Mouse (Mus musculus) forebrain, embryonic 12.5 days (tissue): Measurements from ENCODE around the gene Rpp30. TPM values are rescaled to one million over a fixed set of nuclear protein-coding genes. Genes with fewer than 3 reads are reported as not detected.
A peak's percentile ranks its signal among the peaks of the same experiment; 100 is the strongest.

ENCODE experiments used
- ATAC-seq: fragments of 200-750 bp; cut with Nextera tagmentation; 2 replicates; pipeline ENCODE4 v1.8.0; 2017; ENCODE audit warnings: moderate TSS enrichment; ENCODE audit not compliant: low FRiP score
- H3K27ac ChIP-seq: fragments of 300-500 bp; sonication (generic); 2 replicates; pipeline ENCODE4 v1.5.1; 2016; ENCODE audit warnings: mild to moderate bottlenecking
- H3K27me3 ChIP-seq: fragments of 300-500 bp; sonication (generic); 2 replicates; pipeline ENCODE4 v1.6.1; 2016; ENCODE audit warnings: mild to moderate bottlenecking
- H3K36me3 ChIP-seq: fragments of 300-500 bp; sonication (generic); replicated peaks from 2 replicates; pipeline ENCODE4 v1.6.1; 2016; ENCODE audit warnings: mild to moderate bottlenecking
- H3K4me1 ChIP-seq: fragments of 300-500 bp; sonication (generic); 2 replicates; pipeline ENCODE4 v1.6.1; 2016
- H3K4me2 ChIP-seq: fragments of 300-500 bp; sonication (generic); 2 replicates; pipeline ENCODE4 v1.6.1; 2016; ENCODE audit warnings: mild to moderate bottlenecking, moderate library complexity
- H3K4me3 ChIP-seq: fragments of 300-500 bp; sonication (generic); replicated peaks from 2 replicates; pipeline ENCODE4 v1.5.1; 2016; ENCODE audit warnings: mild to moderate bottlenecking
- H3K9ac ChIP-seq: fragments of 300-500 bp; sonication (generic); 2 replicates; pipeline ENCODE4 v1.6.1; 2016; ENCODE audit warnings: mild to moderate bottlenecking
- H3K9me3 ChIP-seq: fragments of 300-500 bp; sonication (generic); 2 replicates; pipeline ENCODE4 v1.6.1; 2016
- WGBS: fragments of 180-500 bp; shearing (Covaris S2); methylation state at CpG from one replicate; pipeline ENCODE4 v1.1.7; 2016; 5-methylcytosine and 5-hydroxymethylcytosine counted together
- polyA plus RNA-seq: library from polyadenylated mRNA; unstranded; fragments of >200 nt; fragmentation: Nextera tagmentation; extraction: Ambion mirVana; gene quantifications from 2 replicates; pipeline ENCODE4 v1.2.1, GENCODE M21; 2016

The Rpp30 gene
- polyA plus RNA-seq = 108 and 109 TPM in 2 replicates

- no peaks in the 10 kb centered on the region for H3K9me3 ChIP-seq
- peak within 1 kb of the TSS; percentile 71 for H3K4me3 ChIP-seq
- H3K27me3 ChIP-seq = no peaks in the 10 kb centered on the region
- peak; percentile 94 for ATAC-seq
- H3K4me2 ChIP-seq = peak within 1 kb of the TSS; percentile 79
- peak within 1 kb of the TSS; percentile 73 for H3K27ac ChIP-seq
- peaks cover 13% of the 10 kb centered on the region for H3K4me1 ChIP-seq
- peak within 1 kb of the TSS; percentile 76 for H3K9ac ChIP-seq
- peaks cover 14% of the 10 kb centered on the region for H3K36me3 ChIP-seq
- 1% methylated on average over 34 of the region's 34 CpGs for WGBS
Observed at GRCm38 (mm10) chr19:36083262-36084225, at the start of gene Rpp30. TSS of gene Rpp30 (plus strand) at chr19:36083716.

GRCm38 (mm10) chr19:36046046-36046445 lies 37.5 kb upstream of the Rpp30 start:
- H3K9me3 ChIP-seq = no peaks in the 10 kb centered on the region
- H3K4me1 ChIP-seq = no peaks in the 10 kb centered on the region
- H3K27me3 ChIP-seq = no peaks in the 10 kb centered on the region
- no peak overlapping the region for H3K4me2 ChIP-seq
- H3K9ac ChIP-seq = no peak overlapping the region
- ATAC-seq = no peak
- H3K36me3 ChIP-seq = no peaks in the 10 kb centered on the region
- H3K4me3 ChIP-seq = no peak overlapping the region
- H3K27ac ChIP-seq = no peak overlapping the region
- 93% methylated on average over 7 of the region's 7 CpGs for WGBS

GRCm38 (mm10) chr19:36056502-36057221 lies 26.9 kb upstream of the Rpp30 start:
- Histone ChIP-seq H3K9ac (peak overlapping the region; percentile 53), H3K36me3 (no peaks in the 10 kb centered on the region), H3K9me3 (no peaks in the 10 kb centered on the region), H3K4me1 (0 out of 2 replicates have a peak, but pooled peaks cover 7% of the 10 kb centered on the region), H3K4me3 (peak overlapping the region; percentile 69), H3K27ac (no peak overlapping the region), H3K4me2 (peak overlapping the region; percentile 89), H3K27me3 (peaks cover 33% of the 10 kb centered on the region)
- ATAC-seq = peak; percentile 76; the same call in 1 of the 2 replicates
- WGBS = 10% methylated on average over 49 of the region's 49 CpGs

GRCm38 (mm10) chr19:36057231-36057811 lies 26.2 kb upstream of the Rpp30 start, which contains the start of gene Htr7:
TSS of gene Htr7 (minus strand) at chr19:36057507.
- WGBS = under 1% methylated on average over 72 of the region's 86 CpGs
- peaks cover 33% of the 10 kb centered on the region for H3K27me3 ChIP-seq
- H3K4me1 ChIP-seq = 0 out of 2 replicates have a peak, but pooled peaks cover 7% of the 10 kb centered on the region
- peak within 1 kb of the TSS; percentile 53 for H3K9ac ChIP-seq
- H3K36me3 ChIP-seq = no peaks in the 10 kb centered on the region
- ATAC-seq = peak; percentile 95
- H3K9me3 ChIP-seq = no peaks in the 10 kb centered on the region
- no peak within 1 kb of the TSS for H3K27ac ChIP-seq
- peak within 1 kb of the TSS; percentile 89 for H3K4me2 ChIP-seq
- H3K4me3 ChIP-seq = peak within 1 kb of the TSS; percentile 69

GRCm38 (mm10) chr19:36062801-36063529 lies 20.6 kb upstream of the Rpp30 start:
- Histone ChIP-seq H3K4me2 (no peak overlapping the region), H3K27me3 (peaks cover 12% of the 10 kb centered on the region), H3K27ac (no peak overlapping the region), H3K9me3 (no peaks in the 10 kb centered on the region), H3K9ac (no peak overlapping the region), H3K36me3 (no peaks in the 10 kb centered on the region), H3K4me1 (no peaks in the 10 kb centered on the region), H3K4me3 (no peak overlapping the region)
- WGBS = 69% methylated on average over 2 of the region's 2 CpGs
- no peak for ATAC-seq

- WGBS = 42% methylated on average over 7 of the region's 7 CpGs
- Histone ChIP-seq H3K4me1 (peaks cover 13% of the 10 kb centered on the region), H3K36me3 (peaks cover 6% of the 10 kb centered on the region; the same call in 1 of the 2 replicates), H3K9ac (peak overlapping the region; percentile 44; the same call in 1 of the 2 replicates), H3K4me3 (peak overlapping the region; percentile 71), H3K4me2 (peak overlapping the region; percentile 79), H3K27ac (peak overlapping the region; percentile 50; the same call in 1 of the 2 replicates), H3K9me3 (no peaks in the 10 kb centered on the region), H3K27me3 (no peaks in the 10 kb centered on the region)
- peak; percentile 80 for ATAC-seq
Observed at GRCm38 (mm10) chr19:36082606-36083261, 782 bp upstream of the Rpp30 start.

- ATAC-seq = no peak
- Histone ChIP-seq H3K27ac (no peak overlapping the region), H3K4me2 (no peak overlapping the region), H3K27me3 (no peaks in the 10 kb centered on the region), H3K9ac (no peak overlapping the region), H3K36me3 (peaks cover 61% of the 10 kb centered on the region), H3K4me1 (no peaks in the 10 kb centered on the region), H3K9me3 (no peaks in the 10 kb centered on the region), H3K4me3 (no peak overlapping the region)
- 52% methylated on average over 5 of the region's 5 CpGs for WGBS
Observed at GRCm38 (mm10) chr19:36090781-36091180, 7.3 kb downstream of the Rpp30 start.

- no peak overlapping the region for H3K4me2 ChIP-seq
- no peak overlapping the region for H3K27ac ChIP-seq
- H3K36me3 ChIP-seq = peaks cover 77% of the 10 kb centered on the region
- no peak overlapping the region for H3K4me3 ChIP-seq
- no peaks in the 10 kb centered on the region for H3K27me3 ChIP-seq
- WGBS = 93% methylated on average over 3 of the region's 3 CpGs
- no peak for ATAC-seq
- no peaks in the 10 kb centered on the region for H3K4me1 ChIP-seq
- H3K9me3 ChIP-seq = no peaks in the 10 kb centered on the region
- H3K9ac ChIP-seq = no peak overlapping the region
Observed at GRCm38 (mm10) chr19:36097194-36097593, 13.7 kb downstream of the Rpp30 start.

- Histone ChIP-seq H3K27ac (no peak overlapping the region), H3K4me1 (no peaks in the 10 kb centered on the region), H3K4me3 (no peak overlapping the region), H3K9ac (no peak overlapping the region), H3K27me3 (no peaks in the 10 kb centered on the region), H3K4me2 (no peak overlapping the region), H3K9me3 (no peaks in the 10 kb centered on the region), H3K36me3 (peaks cover 75% of the 10 kb centered on the region)
- ATAC-seq = no peak
- 91% methylated on average over 1 of the region's 1 CpGs for WGBS
Observed at GRCm38 (mm10) chr19:36098265-36098664, 14.7 kb downstream of the Rpp30 start.

GRCm38 (mm10) chr19:36098916-36099315 lies 15.4 kb downstream of the Rpp30 start:
- Histone ChIP-seq H3K4me1 (no peaks in the 10 kb centered on the region), H3K9me3 (no peaks in the 10 kb centered on the region), H3K27me3 (no peaks in the 10 kb centered on the region), H3K36me3 (peaks cover 75% of the 10 kb centered on the region), H3K4me2 (no peak overlapping the region), H3K27ac (no peak overlapping the region), H3K9ac (no peak overlapping the region), H3K4me3 (no peak overlapping the region)
- ATAC-seq = no peak
- WGBS = 93% methylated on average over 7 of the region's 7 CpGs

- ATAC-seq = no peak
- Histone ChIP-seq H3K27ac (no peak overlapping the region), H3K36me3 (peaks cover 43% of the 10 kb centered on the region), H3K9me3 (no peaks in the 10 kb centered on the region), H3K9ac (no peak overlapping the region), H3K4me3 (no peak overlapping the region), H3K4me2 (no peak overlapping the region), H3K27me3 (no peaks in the 10 kb centered on the region), H3K4me1 (no peaks in the 10 kb centered on the region)
- WGBS = 94% methylated on average over 5 of the region's 5 CpGs
Observed at GRCm38 (mm10) chr19:36103909-36104308, 20.4 kb downstream of the Rpp30 start.
